Mouse (Mus musculus): ENCODE results near the gene Prkce. TPM values are rescaled to one million over a fixed set of nuclear protein-coding genes. Genes with fewer than 3 reads are reported as not detected.
A peak's percentile ranks its signal among the peaks of the same experiment; 100 is the strongest.

Gene Prkce
- polyA plus RNA-seq, 1 experiment from 2014 or later, result 6.3 TPM

GRCm38 (mm10) chr17:86435984-86436383 lies 268.4 kb downstream of the Prkce start:
- H3K9me3 ChIP-seq, result no peaks in the 10 kb centered on the region
- no peak for ATAC-seq (ENCODE audit: insufficient read depth, low FRiP score, low read depth)
- 95% methylated on average over 2 of the region's 2 CpGs for WGBS
- no peak overlapping the region for H3K9ac ChIP-seq
- H3K4me2 ChIP-seq, result no peak overlapping the region
- no peaks in the 10 kb centered on the region for H3K27me3 ChIP-seq (replicated peaks)
- H3K27ac ChIP-seq, result no peak overlapping the region
- no peak overlapping the region for H3K4me3 ChIP-seq (replicated peaks)
- H3K36me3 ChIP-seq, result no peaks in the 10 kb centered on the region
- H3K4me1 ChIP-seq, result peaks cover 8% of the 10 kb centered on the region; the same call in 1 of the 2 replicates

GRCm38 (mm10) chr17:86436583-86437370 lies 269.2 kb downstream of the Prkce start:
- H3K27ac ChIP-seq, result no peak overlapping the region
- H3K9ac ChIP-seq, result no peak overlapping the region
- no peaks in the 10 kb centered on the region for H3K36me3 ChIP-seq
- no peak for ATAC-seq (ENCODE audit: insufficient read depth, low FRiP score, low read depth)
- no peak overlapping the region for H3K4me3 ChIP-seq (replicated peaks)
- H3K9me3 ChIP-seq, result no peaks in the 10 kb centered on the region
- no peak overlapping the region for H3K4me2 ChIP-seq
- H3K4me1 ChIP-seq, result peaks cover 8% of the 10 kb centered on the region; the same call in 1 of the 2 replicates
- 86% methylated on average over 12 of the region's 12 CpGs for WGBS
- no peaks in the 10 kb centered on the region for H3K27me3 ChIP-seq (replicated peaks)

DNA sequence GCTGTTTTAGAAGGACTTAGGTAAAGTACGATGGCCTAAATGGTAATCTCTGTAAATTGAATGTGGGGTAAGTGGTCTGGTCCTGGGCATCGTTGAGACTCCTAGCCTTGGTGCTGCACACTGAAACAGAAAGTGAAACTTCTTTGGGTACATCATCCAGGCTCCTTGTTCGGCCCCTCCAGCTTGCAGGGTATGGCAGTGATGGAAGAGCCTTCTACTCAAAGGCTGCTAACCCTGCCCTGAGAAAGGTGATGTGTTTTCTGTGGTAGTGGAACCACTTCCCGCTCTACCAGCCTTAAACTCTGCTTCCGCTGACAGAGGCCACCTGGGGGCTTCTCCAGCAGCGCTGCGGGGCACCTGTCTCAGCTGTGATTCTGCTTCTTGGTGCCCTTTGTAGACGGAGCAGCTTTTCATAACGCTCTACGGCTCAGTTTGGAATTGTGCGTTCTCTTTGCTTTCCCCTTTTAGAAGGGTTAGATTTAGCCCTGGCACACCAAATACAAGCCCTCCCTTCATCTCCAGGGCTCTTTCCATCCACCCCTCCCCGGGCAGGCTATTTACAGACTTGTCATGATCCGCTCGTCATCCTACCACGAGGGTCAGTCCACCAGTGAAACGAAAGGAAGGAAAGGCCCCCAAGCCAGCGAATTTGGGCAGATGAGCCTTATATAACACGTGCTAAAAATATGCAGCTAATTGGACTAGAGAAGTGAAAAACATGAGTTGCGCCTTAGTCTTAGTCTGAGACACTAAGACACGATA lies 270.1 kb downstream of the Prkce start:
- H3K27ac ChIP-seq, result no peak overlapping the region

GRCm38 (mm10) chr17:86438278-86438661 lies 270.7 kb downstream of the Prkce start:
- H3K9ac ChIP-seq, result no peak overlapping the region
- H3K36me3 ChIP-seq, result no peaks in the 10 kb centered on the region
- H3K9me3 ChIP-seq, result no peaks in the 10 kb centered on the region
- H3K27ac ChIP-seq, result no peak overlapping the region
- H3K27me3 ChIP-seq (replicated peaks), result no peaks in the 10 kb centered on the region
- no peak for ATAC-seq (ENCODE audit: insufficient read depth, low FRiP score, low read depth)
- H3K4me1 ChIP-seq, result peaks cover 8% of the 10 kb centered on the region; the same call in 1 of the 2 replicates
- 84% methylated on average over 3 of the region's 3 CpGs for WGBS
- no peak overlapping the region for H3K4me2 ChIP-seq
- no peak overlapping the region for H3K4me3 ChIP-seq (replicated peaks)

More for the DNA sequence above, 270.1 kb downstream of the Prkce start:
- Histone ChIP-seq H3K9me3 (no peaks in the 10 kb centered on the region), H3K4me2 (0 out of 2 replicates have a peak overlapping the region, but pooled peaks have one; percentile 4), H3K4me3 (replicated peaks) (no peak overlapping the region), H3K27me3 (replicated peaks) (no peaks in the 10 kb centered on the region), H3K4me1 (peaks cover 8% of the 10 kb centered on the region; the same call in 1 of the 2 replicates), H3K36me3 (no peaks in the 10 kb centered on the region), H3K9ac (no peak overlapping the region)
- ATAC-seq (ENCODE audit: insufficient read depth, low FRiP score, low read depth), result no peak
- WGBS, result 60% methylated on average over 20 of the region's 20 CpGs

GRCm38 (mm10) chr17:86438763-86439162 lies 271.2 kb downstream of the Prkce start:
- 65% methylated on average over 5 of the region's 5 CpGs for WGBS

DNA sequence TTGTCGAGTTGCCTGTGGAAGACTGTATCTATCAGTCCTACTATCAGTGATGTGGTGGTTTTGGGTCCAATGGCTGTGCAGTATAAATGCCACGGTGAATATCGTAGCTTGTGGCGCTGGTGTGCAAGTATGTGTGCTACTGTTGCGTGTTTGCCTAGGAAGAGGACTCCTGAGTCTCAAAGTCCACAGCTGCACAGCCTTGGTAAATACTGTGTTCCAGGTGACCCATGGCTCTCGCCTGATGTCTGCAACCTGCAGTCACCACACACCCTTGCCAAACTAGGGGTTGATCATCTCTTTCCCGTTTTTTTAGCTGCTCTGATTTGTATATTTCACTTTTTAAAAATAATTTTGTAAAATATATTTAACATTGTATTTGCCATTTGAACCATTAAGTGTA lies 273.5 kb downstream of the Prkce start:
- H3K36me3 ChIP-seq, result no peaks in the 10 kb centered on the region
- WGBS, result 80% methylated on average over 7 of the region's 7 CpGs
- no peak for ATAC-seq (ENCODE audit: insufficient read depth, low FRiP score, low read depth)
- no peak overlapping the region for H3K27ac ChIP-seq
- H3K27me3 ChIP-seq (replicated peaks), result no peaks in the 10 kb centered on the region
- no peak overlapping the region for H3K9ac ChIP-seq
- peaks cover 14% of the 10 kb centered on the region for H3K4me1 ChIP-seq
- H3K4me2 ChIP-seq, result no peak overlapping the region
- H3K4me3 ChIP-seq (replicated peaks), result no peak overlapping the region
- no peaks in the 10 kb centered on the region for H3K9me3 ChIP-seq

More at GRCm38 (mm10) chr17:86438763-86439162, 271.2 kb downstream of the Prkce start:
- H3K4me2 ChIP-seq, result no peak overlapping the region
- H3K27ac ChIP-seq, result no peak overlapping the region
- no peak overlapping the region for H3K9ac ChIP-seq
- H3K36me3 ChIP-seq, result no peaks in the 10 kb centered on the region
- no peaks in the 10 kb centered on the region for H3K27me3 ChIP-seq (replicated peaks)
- H3K4me1 ChIP-seq, result peaks cover 8% of the 10 kb centered on the region; the same call in 1 of the 2 replicates
- H3K4me3 ChIP-seq (replicated peaks), result no peak overlapping the region
- ATAC-seq (ENCODE audit: insufficient read depth, low FRiP score, low read depth), result 0 out of 2 replicates have a peak, but pooled peaks have one; percentile 22
- H3K9me3 ChIP-seq, result no peaks in the 10 kb centered on the region

GRCm38 (mm10) chr17:86443886-86444285 lies 276.3 kb downstream of the Prkce start:
- Histone ChIP-seq H3K9ac (no peak overlapping the region), H3K36me3 (no peaks in the 10 kb centered on the region), H3K9me3 (no peaks in the 10 kb centered on the region), H3K4me3 (replicated peaks) (no peak overlapping the region), H3K4me2 (no peak overlapping the region), H3K27me3 (replicated peaks) (no peaks in the 10 kb centered on the region), H3K4me1 (peaks cover 6% of the 10 kb centered on the region), H3K27ac (no peak overlapping the region)
- 72% methylated on average over 7 of the region's 7 CpGs for WGBS
- ATAC-seq (ENCODE audit: insufficient read depth, low FRiP score, low read depth), result no peak

DNA sequence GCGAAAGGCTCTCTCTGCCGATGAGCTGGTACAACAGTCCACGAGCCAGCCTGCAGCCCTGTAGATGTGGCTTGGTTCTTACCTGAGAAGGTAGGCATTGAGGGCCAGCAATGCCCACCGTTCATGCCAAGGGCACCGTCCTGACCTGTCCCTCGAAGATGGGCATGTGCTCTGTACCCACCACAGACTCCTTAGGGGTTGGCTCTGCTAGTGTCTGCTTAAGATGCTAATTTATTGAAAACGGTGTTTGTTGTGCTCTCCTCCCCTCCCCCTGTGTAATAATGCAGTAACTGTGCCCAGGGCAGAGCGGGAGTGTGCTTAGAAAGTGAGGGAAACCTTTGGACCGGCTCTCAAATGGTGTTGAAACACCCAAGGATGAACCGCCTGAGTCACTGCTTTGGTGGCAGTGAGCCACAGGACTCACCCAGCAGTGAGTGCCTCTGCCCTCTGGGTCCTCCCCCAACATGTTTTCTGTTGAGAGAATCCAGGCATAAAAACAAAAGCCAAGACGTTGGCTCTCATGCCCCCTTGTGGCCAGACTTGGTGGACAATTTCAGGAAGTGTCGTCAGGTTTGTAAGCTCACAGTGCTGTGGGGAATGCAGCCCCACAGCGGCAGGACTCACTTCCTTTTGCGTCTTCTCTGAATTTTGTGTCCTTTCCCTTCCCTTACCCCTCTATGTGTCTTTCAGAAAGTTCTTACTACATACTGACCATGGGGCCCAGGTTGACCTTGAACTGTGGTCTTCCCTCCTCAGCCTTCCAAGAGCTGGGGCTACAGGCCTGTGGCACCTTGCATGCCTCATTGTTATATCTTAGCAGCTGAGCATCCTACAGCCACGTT lies 277.2 kb downstream of the Prkce start:
- Histone ChIP-seq H3K36me3 (no peaks in the 10 kb centered on the region), H3K27me3 (replicated peaks) (no peaks in the 10 kb centered on the region), H3K4me1 (peaks cover 6% of the 10 kb centered on the region), H3K27ac (peak overlapping the region; percentile 57; the same call in 1 of the 2 replicates), H3K9ac (no peak overlapping the region), H3K4me3 (replicated peaks) (no peak overlapping the region), H3K4me2 (peak overlapping the region; percentile 20; the same call in 1 of the 2 replicates), H3K9me3 (no peaks in the 10 kb centered on the region)
- ATAC-seq (ENCODE audit: insufficient read depth, low FRiP score, low read depth), result peak; percentile 84
- 38% methylated on average over 15 of the region's 15 CpGs for WGBS

DNA sequence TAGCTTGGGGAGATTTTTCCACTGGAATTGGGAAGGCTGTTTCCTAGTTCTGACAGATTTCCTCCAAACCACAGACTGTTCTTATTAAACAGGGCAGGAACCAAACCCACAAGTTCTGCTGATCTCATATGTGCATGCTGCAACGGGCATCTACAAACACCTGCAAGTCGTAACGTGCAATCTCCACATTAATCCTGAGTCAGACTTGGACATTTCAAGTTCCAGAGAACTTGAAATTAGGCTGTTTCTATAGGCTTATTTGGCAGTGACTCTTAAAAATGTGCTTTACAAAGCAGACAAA lies 277.8 kb downstream of the Prkce start:
- 77% methylated on average over 3 of the region's 3 CpGs for WGBS
- Histone ChIP-seq H3K9ac (no peak overlapping the region), H3K9me3 (no peaks in the 10 kb centered on the region), H3K27ac (no peak overlapping the region), H3K4me1 (peaks cover 6% of the 10 kb centered on the region), H3K4me2 (no peak overlapping the region), H3K36me3 (no peaks in the 10 kb centered on the region), H3K4me3 (replicated peaks) (no peak overlapping the region), H3K27me3 (replicated peaks) (no peaks in the 10 kb centered on the region)
- ATAC-seq (ENCODE audit: insufficient read depth, low FRiP score, low read depth), result no peak

GRCm38 (mm10) chr17:86445900-86446299 lies 278.3 kb downstream of the Prkce start:
- no peak overlapping the region for H3K27ac ChIP-seq
- WGBS, result 89% methylated on average over 5 of the region's 5 CpGs

DNA sequence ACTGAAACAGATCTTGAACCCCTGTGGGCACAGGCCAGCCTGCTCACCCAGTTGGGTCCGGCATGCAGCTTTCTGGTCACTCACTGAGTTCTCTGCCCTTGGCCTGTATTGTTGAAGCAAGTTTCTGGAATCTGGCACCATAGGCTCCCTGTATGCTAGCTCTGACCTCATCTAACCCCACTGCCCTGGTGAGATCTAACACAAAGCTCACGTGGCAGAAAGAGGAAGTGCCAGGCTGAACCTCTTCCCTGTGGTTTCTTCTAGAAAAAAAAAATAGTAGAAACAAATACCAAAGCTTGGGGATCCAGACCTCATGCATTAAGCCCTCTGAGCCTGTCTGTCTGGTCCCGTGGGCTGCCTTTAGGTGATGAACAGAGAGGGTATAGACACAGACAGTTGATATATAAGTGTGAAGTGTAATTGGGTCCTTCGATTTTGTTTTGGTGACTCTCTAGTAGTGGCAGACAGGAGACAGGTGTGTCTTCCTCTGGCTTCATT lies 279.6 kb downstream of the Prkce start:
- no peaks in the 10 kb centered on the region for H3K9me3 ChIP-seq
- no peak overlapping the region for H3K9ac ChIP-seq
- H3K27me3 ChIP-seq (replicated peaks), result no peaks in the 10 kb centered on the region
- H3K4me2 ChIP-seq, result no peak overlapping the region
- 78% methylated on average over 4 of the region's 4 CpGs for WGBS
- peaks cover 6% of the 10 kb centered on the region for H3K4me1 ChIP-seq
- ATAC-seq (ENCODE audit: insufficient read depth, low FRiP score, low read depth), result no peak
- no peaks in the 10 kb centered on the region for H3K36me3 ChIP-seq
- H3K27ac ChIP-seq, result no peak overlapping the region
- H3K4me3 ChIP-seq (replicated peaks), result no peak overlapping the region

More at GRCm38 (mm10) chr17:86445900-86446299, 278.3 kb downstream of the Prkce start:
- H3K4me3 ChIP-seq (replicated peaks), result no peak overlapping the region
- no peaks in the 10 kb centered on the region for H3K36me3 ChIP-seq
- no peak for ATAC-seq (ENCODE audit: insufficient read depth, low FRiP score, low read depth)
- no peak overlapping the region for H3K9ac ChIP-seq
- H3K9me3 ChIP-seq, result no peaks in the 10 kb centered on the region
- no peak overlapping the region for H3K4me2 ChIP-seq
- no peaks in the 10 kb centered on the region for H3K27me3 ChIP-seq (replicated peaks)
- H3K4me1 ChIP-seq, result peaks cover 6% of the 10 kb centered on the region

All from stomach, embryonic 15.5 days (tissue).